Mouse (Mus musculus) heart, embryonic 14.5 days (tissue): ENCODE data around the gene Slc13a2. TPM values are rescaled to one million over a fixed set of nuclear protein-coding genes. Genes with fewer than 3 reads are reported as not detected.
A peak's percentile ranks its signal among the peaks of the same experiment; 100 is the strongest.

Experiments used
- ATAC-seq: fragments of 200-750 bp; cut with Nextera tagmentation; 2 replicates; pipeline ENCODE4 v1.8.0; 2017; ENCODE audit warnings: low read depth, moderate TSS enrichment; ENCODE audit not compliant: insufficient number of reproducible peaks, insufficient read depth, low FRiP score
- H3K27ac ChIP-seq, 2 experiments: fragments of 200-500 bp in 1 of 2; fragments of 300-500 bp in 1 of 2; sonication (generic) in 1 of 2; replicated peaks in 1 of 2; 2 replicates each; pipeline ENCODE4 v1.5.1; 2012 to 2014; ENCODE audit warnings: low read depth in 2 of 2, low read length in 2 of 2, control low read depth in 1 of 2, mild to moderate bottlenecking in 1 of 2, mixed read lengths in 1 of 2; ENCODE audit not compliant: control insufficient read depth in 1 of 2, insufficient read depth in 1 of 2
- H3K27me3 ChIP-seq: fragments of 300-500 bp; sonication (generic); 2 replicates; pipeline ENCODE4 v1.6.1; 2014; ENCODE audit warnings: mild to moderate bottlenecking, low read length, control low read depth; ENCODE audit not compliant: control insufficient read depth, insufficient read depth
- H3K36me3 ChIP-seq: fragments of 300-500 bp; sonication (generic); 2 replicates; pipeline ENCODE4 v1.6.1; 2014; ENCODE audit warnings: mild to moderate bottlenecking, control low read depth, low read length, mixed read lengths; ENCODE audit not compliant: control insufficient read depth, insufficient read depth
- H3K4me1 ChIP-seq, 2 experiments: fragments of 200-500 bp in 1 of 2; fragments of 300-500 bp in 1 of 2; sonication (generic) in 1 of 2; 2 replicates each; pipeline ENCODE4 v1.6.1; 2012 to 2014; ENCODE audit warnings: low read length in 2 of 2, control low read depth in 1 of 2, mixed read lengths in 1 of 2; ENCODE audit not compliant: control insufficient read depth in 2 of 2, insufficient read depth in 2 of 2
- H3K4me2 ChIP-seq: fragments of 300-500 bp; sonication (generic); 2 replicates; pipeline ENCODE4 v1.6.1; 2014; ENCODE audit warnings: mild to moderate bottlenecking, low read length
- H3K4me3 ChIP-seq, 2 experiments: fragments of 200-500 bp in 1 of 2; fragments of 300-500 bp in 1 of 2; sonication (generic) in 1 of 2; 2 replicates each; pipeline ENCODE4 v1.5.1; 2012 to 2014; ENCODE audit warnings: low read length in 2 of 2, mild to moderate bottlenecking in 2 of 2, control low read depth in 1 of 2, low read depth in 1 of 2, moderate library complexity in 1 of 2; ENCODE audit not compliant: control insufficient read depth in 1 of 2, insufficient read depth in 1 of 2
- H3K9ac ChIP-seq: fragments of 300-500 bp; sonication (generic); 2 replicates; pipeline ENCODE4 v1.6.1; 2014; ENCODE audit warnings: mild to moderate bottlenecking, low read length
- H3K9me3 ChIP-seq: fragments of 300-500 bp; sonication (generic); 2 replicates; pipeline ENCODE4 v1.6.1; 2016; ENCODE audit warnings: low read length, control low read depth; ENCODE audit not compliant: control insufficient read depth
- WGBS: fragments of 180-500 bp; shearing (Covaris S2); extraction: QIAGEN DNeasy Blood & Tissue Kit; methylation state at CpG from one replicate; pipeline ENCODE4 v1.1.7; 2014; 5-methylcytosine and 5-hydroxymethylcytosine counted together
- polyA plus RNA-seq: library from polyadenylated mRNA; unstranded; fragments of >200 nt; fragmentation: Nextera tagmentation; extraction: Ambion mirVana; gene quantifications from 2 replicates; pipeline ENCODE4 v1.2.1, GENCODE M21; 2014

The Slc13a2 gene
- polyA plus RNA-seq, 1 experiment from 2014 or later = not detected

DNA sequence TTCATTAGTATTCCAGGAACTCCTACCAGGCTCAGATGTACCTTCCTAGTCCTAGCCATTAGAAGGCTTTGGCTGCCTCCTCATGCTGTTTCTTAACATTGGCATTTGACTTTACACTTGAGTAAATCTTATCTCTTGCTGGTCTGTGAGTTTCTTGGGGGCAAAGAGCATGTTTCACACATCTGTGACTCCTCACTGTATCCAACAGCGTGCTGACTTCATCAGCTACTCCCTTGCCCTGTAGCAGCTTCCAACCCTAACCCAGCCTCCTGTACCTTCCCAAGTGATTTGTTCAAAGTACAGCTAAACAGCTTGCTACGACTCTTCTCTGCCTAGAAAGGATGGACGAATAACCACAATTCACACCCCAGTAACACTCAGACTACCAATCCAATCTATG is 20.5 kb downstream of the Slc13a2 start:
- no peak overlapping the region for H3K9ac ChIP-seq
- H3K4me2 ChIP-seq = no peak overlapping the region
- H3K4me1 ChIP-seq = no peaks in the 10 kb centered on the region
- no peaks in the 10 kb centered on the region for H3K9me3 ChIP-seq
- no peak overlapping the region for H3K4me3 ChIP-seq
- no peak overlapping the region for H3K27ac ChIP-seq
- H3K27me3 ChIP-seq = peaks cover 9% of the 10 kb centered on the region; the same call in 1 of the 2 replicates
- no peak for ATAC-seq
- 65% methylated on average over 3 of the region's 3 CpGs for WGBS
- no peaks in the 10 kb centered on the region for H3K36me3 ChIP-seq

DNA sequence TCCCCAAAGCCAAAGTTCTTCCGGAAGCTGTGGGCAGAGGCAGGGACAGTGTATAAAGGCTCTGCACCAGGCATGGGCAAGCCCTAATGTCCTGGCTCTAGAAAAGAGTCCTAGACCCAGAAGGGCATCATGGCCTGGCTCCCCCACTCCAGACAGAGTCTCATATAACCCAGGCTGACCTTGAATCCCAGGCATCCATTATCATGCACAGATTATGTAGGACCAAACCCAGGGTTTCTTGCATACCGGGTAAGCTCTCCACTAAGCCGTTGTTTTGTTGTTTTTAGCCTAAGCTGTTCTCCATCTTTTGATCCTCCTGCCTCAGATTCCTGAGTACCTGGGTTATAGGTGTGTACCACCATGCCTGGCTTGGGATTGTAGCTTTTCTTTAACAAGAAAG is 21.1 kb downstream of the Slc13a2 start:
- ATAC-seq = no peak
- no peaks in the 10 kb centered on the region for H3K36me3 ChIP-seq
- no peaks in the 10 kb centered on the region for H3K9me3 ChIP-seq
- H3K27me3 ChIP-seq = peaks cover 9% of the 10 kb centered on the region; the same call in 1 of the 2 replicates
- H3K4me1 ChIP-seq = no peaks in the 10 kb centered on the region
- no peak overlapping the region for H3K4me3 ChIP-seq
- H3K4me2 ChIP-seq = no peak overlapping the region
- no peak overlapping the region for H3K9ac ChIP-seq
- WGBS = 52% methylated on average over 3 of the region's 3 CpGs
- no peak overlapping the region for H3K27ac ChIP-seq

DNA sequence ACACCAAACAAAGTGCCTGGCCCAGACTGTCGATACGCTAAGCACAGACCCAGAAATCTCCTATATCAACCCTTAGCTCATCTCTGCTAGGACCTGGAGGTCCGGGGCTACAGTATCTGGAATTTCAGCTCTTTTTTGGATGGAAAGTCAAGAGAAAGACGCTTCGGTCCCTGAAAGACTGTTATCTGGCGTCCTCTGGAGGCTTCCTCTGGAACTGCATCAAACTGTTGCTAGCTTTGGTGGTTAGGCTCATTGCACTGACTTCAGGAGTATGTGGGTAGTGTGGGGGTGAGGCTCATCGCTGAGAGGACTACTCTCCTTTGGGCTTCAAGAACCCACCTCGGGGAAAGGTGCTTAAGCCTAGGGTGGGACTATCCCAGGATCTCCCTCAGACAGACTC is 22.3 kb downstream of the Slc13a2 start:
- Histone ChIP-seq H3K36me3 (no peaks in the 10 kb centered on the region), H3K4me1 (no peaks in the 10 kb centered on the region), H3K27ac (no peak overlapping the region), H3K27me3 (peaks cover 9% of the 10 kb centered on the region; the same call in 1 of the 2 replicates), H3K4me2 (no peak overlapping the region), H3K4me3 (no peak overlapping the region), H3K9me3 (no peaks in the 10 kb centered on the region), H3K9ac (no peak overlapping the region)
- 20% methylated on average over 8 of the region's 8 CpGs for WGBS
- no peak for ATAC-seq

DNA sequence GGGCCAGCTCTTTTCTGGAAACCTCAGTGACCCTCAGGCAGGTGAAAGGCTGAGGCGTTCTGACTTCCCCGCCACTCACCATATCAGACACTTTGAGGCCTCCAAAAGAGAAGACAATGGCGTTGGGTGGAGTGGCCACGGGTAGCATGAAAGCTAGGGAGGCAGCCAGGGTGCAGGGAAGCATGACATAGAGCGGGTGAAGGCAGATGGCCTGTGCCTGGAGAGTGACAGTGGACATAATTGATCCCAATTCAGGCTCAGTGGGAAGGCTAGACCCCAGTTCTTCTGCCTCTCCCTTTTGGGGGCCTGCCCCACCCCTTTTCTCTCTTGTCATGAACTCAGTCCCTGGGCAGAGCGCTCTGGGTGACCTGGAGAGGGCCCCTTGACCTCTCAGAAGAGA is 23.8 kb downstream of the Slc13a2 start:
- Histone ChIP-seq H3K4me1 (no peaks in the 10 kb centered on the region), H3K36me3 (no peaks in the 10 kb centered on the region), H3K27ac (no peak overlapping the region), H3K9me3 (no peaks in the 10 kb centered on the region), H3K4me2 (no peak overlapping the region), H3K9ac (no peak overlapping the region), H3K4me3 (no peak overlapping the region), H3K27me3 (peaks cover 6% of the 10 kb centered on the region; the same call in 1 of the 2 replicates)
- WGBS = 71% methylated on average over 6 of the region's 6 CpGs
- no peak for ATAC-seq

DNA sequence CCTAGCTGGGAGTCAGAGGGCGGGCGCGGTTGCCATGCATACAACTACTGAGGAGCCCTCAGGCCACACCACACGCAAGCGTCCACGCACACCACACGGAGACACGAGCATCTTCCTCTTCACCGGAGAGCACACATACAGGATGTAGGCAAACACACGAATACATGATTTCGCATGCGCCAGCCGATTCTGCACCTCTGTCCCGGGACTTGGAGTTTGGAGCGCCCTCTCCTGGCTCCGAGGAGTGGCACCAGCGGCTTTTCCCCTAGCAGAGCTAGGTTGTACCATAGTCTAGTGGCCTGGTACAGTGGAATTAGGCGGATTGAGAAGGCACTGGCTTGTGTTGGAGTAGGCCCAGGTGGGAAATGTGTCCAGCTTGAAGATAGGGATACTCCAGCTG is 24.6 kb downstream of the Slc13a2 start:
- Histone ChIP-seq H3K36me3 (no peaks in the 10 kb centered on the region), H3K27ac (no peak overlapping the region), H3K9ac (no peak overlapping the region), H3K4me3 (no peak overlapping the region), H3K4me2 (peak overlapping the region; percentile 32; the same call in 1 of the 2 replicates), H3K4me1 (no peaks in the 10 kb centered on the region), H3K27me3 (peaks cover 4% of the 10 kb centered on the region; the same call in 1 of the 2 replicates), H3K9me3 (no peaks in the 10 kb centered on the region)
- 10% methylated on average over 18 of the region's 18 CpGs for WGBS
- no peak for ATAC-seq

DNA sequence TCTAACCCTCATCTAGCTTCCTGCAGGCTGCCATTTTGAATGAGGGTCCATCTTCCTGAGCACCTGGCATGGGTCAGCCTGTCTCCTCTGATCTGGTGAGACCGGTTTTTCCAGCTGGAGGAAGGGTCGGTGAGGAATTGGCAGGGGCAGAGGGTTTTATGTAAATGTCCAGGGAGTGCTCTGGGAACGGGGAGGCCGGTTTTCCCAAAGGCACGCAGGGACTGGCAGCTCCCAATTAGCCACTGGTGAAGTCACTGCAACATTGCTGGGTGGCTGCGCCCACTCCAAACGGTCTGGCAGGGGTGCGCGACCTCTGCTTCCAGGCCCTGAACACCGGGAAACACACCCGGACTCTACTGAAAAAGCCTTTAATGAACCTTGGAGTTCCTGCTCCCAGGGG is 25.1 kb downstream of the Slc13a2 start:
- ATAC-seq = no peak
- Histone ChIP-seq H3K4me3 (no peak overlapping the region), H3K36me3 (no peaks in the 10 kb centered on the region), H3K9me3 (no peaks in the 10 kb centered on the region), H3K4me1 (no peaks in the 10 kb centered on the region), H3K27ac (no peak overlapping the region), H3K27me3 (peaks cover 4% of the 10 kb centered on the region; the same call in 1 of the 2 replicates), H3K9ac (no peak overlapping the region), H3K4me2 (peak overlapping the region; percentile 32; the same call in 1 of the 2 replicates)
- WGBS = 50% methylated on average over 11 of the region's 11 CpGs

DNA sequence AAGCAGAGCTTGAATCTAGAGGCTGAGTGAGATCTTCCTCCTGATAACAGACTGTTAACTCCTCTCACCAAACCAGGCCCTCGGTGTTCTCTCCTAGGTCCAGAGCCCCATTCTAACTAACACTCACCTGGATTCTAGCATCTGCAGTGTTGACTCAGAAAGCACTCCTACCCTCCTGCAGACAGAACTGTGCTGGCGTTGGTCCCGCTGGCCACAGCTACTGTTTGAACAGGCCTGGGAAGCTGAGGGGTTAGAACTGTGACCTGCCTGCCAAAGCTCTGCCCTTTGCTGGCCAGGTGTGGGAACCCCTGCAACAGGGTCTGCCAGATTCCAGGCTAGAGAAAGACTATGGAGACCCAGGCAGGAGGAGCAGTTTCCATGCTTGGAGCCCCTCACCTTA is 29.3 kb downstream of the Slc13a2 start:
- ATAC-seq = no peak

DNA sequence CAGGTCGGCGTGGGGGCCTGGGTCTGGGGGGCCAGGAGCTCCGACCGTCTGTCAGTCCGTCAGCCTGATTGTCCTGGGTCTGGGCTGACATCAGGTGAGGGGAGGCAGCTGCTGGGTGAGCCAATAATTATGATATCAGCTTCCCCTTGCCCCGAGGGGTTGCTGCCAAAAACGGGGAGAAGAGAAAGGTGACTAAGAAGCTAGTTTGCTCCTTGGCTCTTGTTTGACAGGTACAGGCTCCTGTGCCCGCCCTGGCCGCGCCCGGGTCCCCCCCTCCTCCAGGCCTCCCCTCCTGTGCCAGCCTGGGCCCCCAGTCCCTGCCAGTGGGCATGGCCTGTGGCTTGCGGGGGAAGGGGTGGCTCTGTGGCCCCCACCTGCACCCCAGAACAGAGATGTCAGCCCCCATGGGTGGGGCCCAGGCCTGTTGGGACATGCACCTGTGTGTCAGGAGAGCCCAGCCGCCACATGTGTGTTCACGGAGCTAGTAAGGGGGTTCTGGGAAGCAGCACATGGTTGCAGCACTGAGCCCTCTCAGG is 35.4 kb downstream of the Slc13a2 start, which contains the start of gene Foxn1:
TSS of gene Foxn1 (minus strand) at position 51 of the 536 bp plus-strand sequence.
- ATAC-seq = no peak
- Histone ChIP-seq H3K9ac (no peak within 1 kb of the TSS), H3K36me3 (no peaks in the 10 kb centered on the region), H3K4me3 (no peak within 1 kb of the TSS), H3K27me3 (0 out of 2 replicates have a peak, but pooled peaks cover 3% of the 10 kb centered on the region), H3K27ac (no peak within 1 kb of the TSS), H3K9me3 (no peaks in the 10 kb centered on the region), H3K4me2 (no peak within 1 kb of the TSS), H3K4me1 (no peaks in the 10 kb centered on the region)
- 77% methylated on average over 14 of the region's 14 CpGs for WGBS

More for the DNA sequence above, 29.3 kb downstream of the Slc13a2 start:
- no peaks in the 10 kb centered on the region for H3K27me3 ChIP-seq
- H3K4me1 ChIP-seq = no peaks in the 10 kb centered on the region
- 68% methylated on average over 3 of the region's 3 CpGs for WGBS
- H3K9ac ChIP-seq = no peak overlapping the region
- no peak overlapping the region for H3K4me2 ChIP-seq
- no peak overlapping the region for H3K4me3 ChIP-seq
- H3K27ac ChIP-seq = no peak overlapping the region
- H3K9me3 ChIP-seq = no peaks in the 10 kb centered on the region
- H3K36me3 ChIP-seq = no peaks in the 10 kb centered on the region
